Mouse (Mus musculus) erythroblast, embryonic 14.5 days (primary cell): ENCODE data around the gene Rps6ka5.

Source experiments
- GATA1 ChIP-seq: IDR thresholded peaks from 2 replicates; pipeline ENCODE4 v1.6.1; 2012; ENCODE audit warnings: low read length, inconsistent platforms, mixed read lengths
- TAL1 ChIP-seq: IDR thresholded peaks from 3 replicates; pipeline ENCODE4 v1.6.1; 2012; ENCODE audit warnings: low read length, inconsistent platforms, mixed read lengths

- TF ChIP-seq GATA1 (no peak), TAL1 (no peak)
Observed at GRCm38 (mm10) chr12:100726651-100727050, at the start of gene Rps6ka5.
